Mouse (Mus musculus): ENCODE measurements around the gene Eif4g2.

Gene Eif4g2

GRCm38 (mm10) chr7:111069439-111070166 lies 13.2 kb downstream of the Eif4g2 start:
- in situ Hi-C loops (cut with MboI, MseI), result no loop called here

- in situ Hi-C loops (cut with MboI, MseI), result no loop called here
Measured at GRCm38 (mm10) chr7:111068181-111068580, 14.6 kb downstream of the Eif4g2 start.

GRCm38 (mm10) chr7:111062971-111063370 lies 19.9 kb downstream of the Eif4g2 start:
- in situ Hi-C loops (cut with MboI, MseI), result no loop called here

GRCm38 (mm10) chr7:111059527-111059926 lies 23.3 kb downstream of the Eif4g2 start:
- in situ Hi-C loops (cut with MboI, MseI), result no loop called here

GRCm38 (mm10) chr7:111055984-111056657 lies 26.7 kb downstream of the Eif4g2 start:
- in situ Hi-C loops (cut with MboI, MseI), result no loop called here

- in situ Hi-C loops (cut with MboI, MseI), result no loop called here
Measured at GRCm38 (mm10) chr7:111055221-111055620, 27.6 kb downstream of the Eif4g2 start.

GRCm38 (mm10) chr7:111049652-111050421 lies 33.0 kb downstream of the Eif4g2 start:
- in situ Hi-C loops (cut with MboI, MseI), result loop anchor here (5.0 kb wide), 1 partner anchor 192 kb away; no protein-coding TSS in a partner anchor

GRCm38 (mm10) chr7:111048920-111049319 lies 33.9 kb downstream of the Eif4g2 start:
- in situ Hi-C loops (cut with MboI, MseI), result loop anchor here (5.0 kb wide), 1 partner anchor 193 kb away; no protein-coding TSS in a partner anchor

- in situ Hi-C loops (cut with MboI, MseI), result no loop called here
Measured at GRCm38 (mm10) chr7:111029046-111029553, 53.7 kb downstream of the Eif4g2 start.

GRCm38 (mm10) chr7:111028281-111029045 lies 54.4 kb downstream of the Eif4g2 start, which contains the start of gene Ctr9:
Gene Ctr9 (plus strand): TSS chr7:111028951.
- in situ Hi-C loops (cut with MboI, MseI), result no loop called here

GRCm38 (mm10) chr7:111024912-111025311 lies 57.9 kb downstream of the Eif4g2 start:
- in situ Hi-C loops (cut with MboI, MseI), result no loop called here

- in situ Hi-C loops (cut with MboI, MseI), result no loop called here
Measured at GRCm38 (mm10) chr7:111024068-111024594, 58.7 kb downstream of the Eif4g2 start.

GRCm38 (mm10) chr7:111020814-111021213 lies 62.0 kb downstream of the Eif4g2 start:
- in situ Hi-C loops (cut with MboI, MseI), result no loop called here

Measured in T-helper 1 cell (primary cell).